Mouse (Mus musculus) CD8-positive naive resting alpha-beta T cell, adult 57 days (primary cell): Measurements from ENCODE around the gene Olfr1033. TPM values are rescaled to one million over a fixed set of nuclear protein-coding genes. Genes with fewer than 3 reads are reported as not detected.

Experiments used
- total RNA-seq: library from RNA; stranded (reverse); gene quantifications from one replicate; pipeline ENCODE4 v1.2.4, GENCODE M21; 2023

The Olfr1033 gene
- total RNA-seq, result not detected

GRCm38 (mm10) chr2:86020406-86020805, at the start of gene Olfr1033:
TSS of gene Olfr1033 (plus strand) at chr2:86020633.

DNA sequence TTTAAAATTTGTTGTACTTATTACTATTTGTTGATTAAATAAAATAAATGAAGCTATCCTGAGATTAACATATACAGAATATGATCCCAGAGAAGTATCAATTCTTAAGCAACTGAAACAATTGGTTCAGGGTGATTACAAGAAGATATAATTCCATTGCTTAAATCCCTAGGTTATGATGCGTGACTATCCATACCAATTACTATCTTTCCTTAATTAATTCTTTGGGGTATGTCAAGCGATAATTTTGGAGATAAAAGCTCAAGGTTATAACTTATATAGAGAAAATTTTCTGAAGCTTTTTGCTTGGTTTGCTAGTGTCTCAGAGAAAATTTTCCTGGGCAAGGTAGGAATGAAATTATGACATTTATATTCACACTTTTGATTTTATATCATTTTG, 46.8 kb upstream of the Olfr1033 start, which contains the start of gene Olfr1029:
Olfr1029 (plus strand) TSS at position 301 of the 400 bp plus-strand sequence.

DNA sequence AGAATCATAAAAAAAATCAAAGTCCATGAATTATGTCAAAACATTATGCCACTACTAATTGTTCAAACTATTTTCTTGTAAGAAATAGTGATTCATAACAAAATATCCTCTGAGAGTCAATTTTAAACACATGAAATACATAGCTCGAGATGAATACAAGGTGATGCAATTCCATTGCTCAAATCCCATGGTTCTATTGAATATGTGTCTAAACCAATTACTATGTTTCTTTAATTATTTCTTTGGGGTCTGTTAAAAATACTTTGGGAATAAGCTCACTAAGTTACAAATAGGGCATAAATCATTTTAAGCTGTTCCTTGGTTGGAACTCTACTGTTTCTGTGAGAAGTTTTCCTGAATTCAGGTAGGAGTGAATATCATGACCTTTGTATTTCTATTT, 41.5 kb upstream of the Olfr1033 start, which contains the start of gene Olfr1030:
Olfr1030 (plus strand) TSS at position 301 of the 400 bp plus-strand sequence.

GRCm38 (mm10) chr2:85990004-85990403, 30.4 kb upstream of the Olfr1033 start, which contains the start of gene Olfr1031:
TSS of gene Olfr1031 (plus strand) at chr2:85990304.

GRCm38 (mm10) chr2:86005240-86005639, 15.2 kb upstream of the Olfr1033 start, which contains the start of gene Olfr1032:
TSS of gene Olfr1032 (plus strand) at chr2:86005540.

DNA sequence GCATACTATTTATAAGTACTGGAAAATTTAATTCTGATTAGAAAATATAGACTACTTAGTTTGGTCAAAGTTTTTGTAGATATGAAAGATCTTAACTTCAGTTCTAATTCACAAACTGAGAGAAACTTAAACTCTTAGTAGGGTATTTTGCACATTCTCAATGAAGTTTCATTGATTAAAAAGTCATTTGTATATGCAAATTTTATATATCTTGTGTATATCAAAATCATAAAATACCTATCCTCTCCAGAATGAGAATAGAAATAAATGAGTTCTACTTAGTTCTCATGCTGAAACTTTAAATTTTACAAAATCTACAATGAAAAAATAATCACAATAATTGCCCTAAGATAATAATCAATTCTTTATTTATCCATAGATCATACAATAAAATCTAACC, 25.1 kb downstream of the Olfr1033 start, which contains the start of gene Olfr1034:
Olfr1034 (plus strand) TSS at position 301 of the 400 bp plus-strand sequence.

GRCm38 (mm10) chr2:86073692-86074091, 53.3 kb downstream of the Olfr1033 start, which contains the start of gene Olfr1036:
TSS of gene Olfr1036 (plus strand) at chr2:86073992.

GRCm38 (mm10) chr2:86087285-86087684, 66.9 kb downstream of the Olfr1033 start, which contains the start of gene Olfr1037:
TSS of gene Olfr1037 (minus strand) at chr2:86087385.

Other genes starting within 250 kb of the Olfr1033 start
- gene Olfr1014, start 247.9 kb upstream of the Olfr1033 start, total RNA-seq, result not detected
- not detected for gene Olfr1015, start 238.6 kb upstream of the Olfr1033 start, total RNA-seq
- not detected for gene Olfr1016, start 218.1 kb upstream of the Olfr1033 start, total RNA-seq
- gene Olfr1018, start 202.2 kb upstream of the Olfr1033 start, total RNA-seq, result not detected
- gene Olfr1019, start 175.2 kb upstream of the Olfr1033 start, total RNA-seq, result not detected
- not detected for gene Olfr1020, start 173.6 kb upstream of the Olfr1033 start, total RNA-seq
- gene Olfr1022, start 152.0 kb upstream of the Olfr1033 start, total RNA-seq, result not detected
- gene Olfr1023, start 135.0 kb upstream of the Olfr1033 start, total RNA-seq, result not detected
- not detected for gene Olfr1024, start 115.6 kb upstream of the Olfr1033 start, total RNA-seq
- not detected for gene Olfr1025-ps1, start 105.4 kb upstream of the Olfr1033 start, total RNA-seq
- not detected for gene Olfr1026, start 99.1 kb upstream of the Olfr1033 start, total RNA-seq
- gene Olfr1028, start 70.2 kb upstream of the Olfr1033 start, total RNA-seq, result 0.18 TPM
- gene Olfr1029, start 46.7 kb upstream of the Olfr1033 start, total RNA-seq, result not detected
- not detected for gene Olfr1030, start 41.4 kb upstream of the Olfr1033 start, total RNA-seq
- gene Olfr1031, start 30.3 kb upstream of the Olfr1033 start, total RNA-seq, result not detected
- gene Olfr1032, start 15.1 kb upstream of the Olfr1033 start, total RNA-seq, result not detected
- gene Olfr1034, start 25.2 kb downstream of the Olfr1033 start, total RNA-seq, result not detected
- gene Olfr1036, start 53.4 kb downstream of the Olfr1033 start, total RNA-seq, result not detected
- gene Olfr1037, start 66.8 kb downstream of the Olfr1033 start, total RNA-seq, result not detected
- not detected for gene Olfr1039, start 115.3 kb downstream of the Olfr1033 start, total RNA-seq
- not detected for gene Olfr1040, start 126.1 kb downstream of the Olfr1033 start, total RNA-seq
- gene Olfr1042, start 141.2 kb downstream of the Olfr1033 start, total RNA-seq, result not detected
- gene Olfr1043, start 146.9 kb downstream of the Olfr1033 start, total RNA-seq, result not detected
- not detected for gene Olfr1044, start 157.2 kb downstream of the Olfr1033 start, total RNA-seq
- gene Olfr52, start 165.1 kb downstream of the Olfr1033 start, total RNA-seq, result not detected
- gene Olfr1045, start 182.4 kb downstream of the Olfr1033 start, total RNA-seq, result not detected
- gene Olfr1046, start 198.7 kb downstream of the Olfr1033 start, total RNA-seq, result not detected
- not detected for gene Olfr1047, start 210.8 kb downstream of the Olfr1033 start, total RNA-seq
- not detected for gene Olfr1048, start 219.7 kb downstream of the Olfr1033 start, total RNA-seq
- gene Olfr1049, start 237.7 kb downstream of the Olfr1033 start, total RNA-seq, result not detected